Mouse (Mus musculus): ENCODE data around the gene Gsn. TPM values are rescaled to one million over a fixed set of nuclear protein-coding genes. Genes with fewer than 3 reads are reported as not detected.

The Gsn gene
- total and polyA plus RNA-seq, 2 experiments from 2014 or later: 255 to 460 TPM

DNA sequence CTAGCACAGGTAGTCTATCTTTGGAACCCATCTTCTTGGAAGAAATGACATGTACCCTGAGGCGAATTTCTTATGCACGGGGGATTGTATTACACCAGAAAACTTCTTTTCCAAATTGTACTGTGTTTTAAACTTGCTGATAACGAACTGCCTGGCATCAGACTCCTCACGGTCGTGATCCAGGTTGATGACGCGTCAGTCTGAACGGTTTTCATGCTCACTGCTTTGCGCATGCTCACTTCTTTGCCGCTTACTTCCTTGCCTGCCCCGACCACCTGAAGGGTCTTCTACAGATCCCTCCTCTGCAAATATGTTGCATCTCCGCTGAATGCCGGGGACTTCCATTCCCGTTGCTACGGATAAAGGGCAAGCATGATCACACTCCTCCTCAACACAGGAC is 31.9 kb upstream of the Gsn start:
- H3K27ac ChIP-seq (ENCODE audit: low read depth): no peak overlapping the region
- WGBS: 76% methylated on average over 15 of the region's 15 CpGs
- TF ChIP-seq CTCF (IDR thresholded peaks at IDR 0.05; ENCODE audit: low read depth): no peak
- TF ChIP-seq EP300 (IDR thresholded peaks at IDR 0.05; ENCODE audit: low read depth): no peak

DNA sequence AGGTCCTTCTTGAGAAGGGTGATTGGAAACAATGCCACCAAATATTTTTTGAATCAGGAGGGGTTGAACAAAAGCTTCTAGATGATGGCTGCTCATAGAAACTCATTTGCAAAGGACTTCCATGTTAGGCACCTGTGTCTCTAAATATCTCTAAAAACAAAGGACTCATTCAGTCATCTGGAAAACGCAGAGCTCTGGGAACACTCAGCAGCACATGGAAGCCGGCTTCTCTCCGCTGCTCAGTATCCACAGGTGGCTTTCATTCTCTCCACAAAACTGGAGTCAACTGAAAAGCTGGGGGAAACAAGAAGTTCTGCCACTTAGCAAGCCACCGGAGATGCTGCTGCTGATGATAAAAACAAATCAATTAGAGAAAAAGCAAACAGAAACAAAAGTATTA is 28.0 kb upstream of the Gsn start:
- no peak overlapping the region for H3K4me3 ChIP-seq (ENCODE audit: low read depth, low read length)
- no peak overlapping the region for H3K4me2 ChIP-seq (ENCODE audit: low read depth, low read length)
- peaks cover 12% of the 10 kb centered on the region; the same call in 1 of the 2 replicates for H3K4me1 ChIP-seq (ENCODE audit: control insufficient read depth, insufficient read depth)
- H3K9me3 ChIP-seq (replicated peaks; ENCODE audit: control insufficient read depth, low read length): no peaks in the 10 kb centered on the region
- no peak for DNase-seq (ENCODE audit: low spot score)
- no peak overlapping the region for H3K27ac ChIP-seq (ENCODE audit: low read depth)
- no peak for ATAC-seq (ENCODE audit: insufficient read depth, low read depth)
- 64% methylated on average over 4 of the region's 4 CpGs for WGBS
- no peak overlapping the region for H3K9ac ChIP-seq (replicated peaks; ENCODE audit: low read depth, low read length)
- no peaks in the 10 kb centered on the region for H3K36me3 ChIP-seq (replicated peaks; ENCODE audit: control insufficient read depth, insufficient read depth, low read length)
- H3K27me3 ChIP-seq (ENCODE audit: control insufficient read depth, insufficient read depth, low read length): no peaks in the 10 kb centered on the region
- TF ChIP-seq CTCF (IDR thresholded peaks at IDR 0.05; ENCODE audit: low read depth) (no peak), EP300 (IDR thresholded peaks at IDR 0.05; ENCODE audit: low read depth) (no peak)

More for the DNA sequence above, 31.9 kb upstream of the Gsn start:
- no peaks in the 10 kb centered on the region for H3K4me1 ChIP-seq (ENCODE audit: control insufficient read depth, insufficient read depth)
- ATAC-seq (ENCODE audit: insufficient read depth, low read depth) (no peak), DNase-seq (ENCODE audit: low spot score) (no peak)
- H3K9me3 ChIP-seq (replicated peaks; ENCODE audit: control insufficient read depth, low read length): no peaks in the 10 kb centered on the region
- H3K4me2 ChIP-seq (ENCODE audit: low read depth, low read length): no peak overlapping the region
- H3K9ac ChIP-seq (replicated peaks; ENCODE audit: low read depth, low read length): no peak overlapping the region
- H3K4me3 ChIP-seq (ENCODE audit: low read depth, low read length): no peak overlapping the region
- H3K27me3 ChIP-seq (ENCODE audit: control insufficient read depth, insufficient read depth, low read length): no peaks in the 10 kb centered on the region
- no peaks in the 10 kb centered on the region for H3K36me3 ChIP-seq (replicated peaks; ENCODE audit: control insufficient read depth, insufficient read depth, low read length)

DNA sequence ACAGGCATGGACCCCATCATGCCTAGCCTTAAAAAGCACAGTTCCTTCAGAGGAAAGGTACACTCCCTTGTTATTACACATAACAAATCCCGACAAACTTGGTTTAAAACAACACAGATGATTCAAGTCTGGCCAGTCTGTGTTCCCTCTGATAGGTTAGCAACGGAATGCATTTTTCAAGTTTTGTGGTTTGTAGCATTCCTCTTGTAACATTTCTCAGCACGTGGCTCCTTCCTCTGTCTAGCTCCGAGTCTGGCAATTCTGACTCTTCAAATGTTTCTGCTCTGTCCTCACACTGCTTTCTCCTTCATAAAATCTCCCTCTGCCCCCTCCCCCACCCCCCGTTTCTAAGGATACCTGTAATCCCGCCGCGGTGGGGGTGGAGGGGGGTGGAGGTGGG is 26.0 kb upstream of the Gsn start:
- Histone ChIP-seq H3K4me3 (ENCODE audit: low read depth, low read length) (no peak overlapping the region), H3K9ac (replicated peaks; ENCODE audit: low read depth, low read length) (no peak overlapping the region), H3K27ac (ENCODE audit: low read depth) (no peak overlapping the region), H3K9me3 (replicated peaks; ENCODE audit: control insufficient read depth, low read length) (no peaks in the 10 kb centered on the region), H3K36me3 (replicated peaks; ENCODE audit: control insufficient read depth, insufficient read depth, low read length) (no peaks in the 10 kb centered on the region), H3K4me1 (ENCODE audit: control insufficient read depth, insufficient read depth) (peaks cover 21% of the 10 kb centered on the region), H3K4me2 (ENCODE audit: low read depth, low read length) (no peak overlapping the region), H3K27me3 (ENCODE audit: control insufficient read depth, insufficient read depth, low read length) (no peaks in the 10 kb centered on the region)
- no peak for ATAC-seq (ENCODE audit: insufficient read depth, low read depth)
- TF ChIP-seq CTCF (IDR thresholded peaks at IDR 0.05; ENCODE audit: low read depth) (no peak), EP300 (IDR thresholded peaks at IDR 0.05; ENCODE audit: low read depth) (no peak)
- no peak for DNase-seq (ENCODE audit: low spot score)
- WGBS: 31% methylated on average over 8 of the region's 8 CpGs

DNA sequence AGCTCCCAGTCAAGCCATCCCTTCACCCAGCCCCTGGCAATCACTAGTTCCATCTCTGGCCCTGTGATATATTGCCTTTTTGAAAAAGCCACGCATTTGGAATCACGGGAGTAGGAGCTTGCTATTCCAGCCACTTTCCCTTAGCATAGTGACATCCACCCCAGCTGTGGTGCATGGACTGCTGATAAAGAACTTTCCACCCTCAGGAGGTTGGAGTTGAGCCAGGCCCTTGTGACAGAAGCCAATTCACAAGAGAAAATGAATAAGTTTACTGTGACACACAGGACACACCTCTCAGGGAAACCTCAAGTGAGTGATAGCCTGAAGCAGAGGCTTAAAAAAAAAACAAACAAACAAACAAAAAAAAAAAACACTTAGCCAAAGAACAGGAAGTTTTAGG is 24.3 kb upstream of the Gsn start:
- 14% methylated on average over 2 of the region's 2 CpGs for WGBS
- Histone ChIP-seq H3K36me3 (replicated peaks; ENCODE audit: control insufficient read depth, insufficient read depth, low read length) (no peaks in the 10 kb centered on the region), H3K4me2 (ENCODE audit: low read depth, low read length) (no peak overlapping the region), H3K4me3 (ENCODE audit: low read depth, low read length) (no peak overlapping the region), H3K27me3 (ENCODE audit: control insufficient read depth, insufficient read depth, low read length) (no peaks in the 10 kb centered on the region), H3K4me1 (ENCODE audit: control insufficient read depth, insufficient read depth) (peaks cover 21% of the 10 kb centered on the region), H3K9me3 (replicated peaks; ENCODE audit: control insufficient read depth, low read length) (no peaks in the 10 kb centered on the region), H3K9ac (replicated peaks; ENCODE audit: low read depth, low read length) (no peak overlapping the region), H3K27ac (ENCODE audit: low read depth) (no peak overlapping the region)
- TF ChIP-seq CTCF (IDR thresholded peaks at IDR 0.05; ENCODE audit: low read depth) (no peak), EP300 (IDR thresholded peaks at IDR 0.05; ENCODE audit: low read depth) (no peak)
- no peak for ATAC-seq (ENCODE audit: insufficient read depth, low read depth)
- DNase-seq (ENCODE audit: low spot score): peak; percentile 20

DNA sequence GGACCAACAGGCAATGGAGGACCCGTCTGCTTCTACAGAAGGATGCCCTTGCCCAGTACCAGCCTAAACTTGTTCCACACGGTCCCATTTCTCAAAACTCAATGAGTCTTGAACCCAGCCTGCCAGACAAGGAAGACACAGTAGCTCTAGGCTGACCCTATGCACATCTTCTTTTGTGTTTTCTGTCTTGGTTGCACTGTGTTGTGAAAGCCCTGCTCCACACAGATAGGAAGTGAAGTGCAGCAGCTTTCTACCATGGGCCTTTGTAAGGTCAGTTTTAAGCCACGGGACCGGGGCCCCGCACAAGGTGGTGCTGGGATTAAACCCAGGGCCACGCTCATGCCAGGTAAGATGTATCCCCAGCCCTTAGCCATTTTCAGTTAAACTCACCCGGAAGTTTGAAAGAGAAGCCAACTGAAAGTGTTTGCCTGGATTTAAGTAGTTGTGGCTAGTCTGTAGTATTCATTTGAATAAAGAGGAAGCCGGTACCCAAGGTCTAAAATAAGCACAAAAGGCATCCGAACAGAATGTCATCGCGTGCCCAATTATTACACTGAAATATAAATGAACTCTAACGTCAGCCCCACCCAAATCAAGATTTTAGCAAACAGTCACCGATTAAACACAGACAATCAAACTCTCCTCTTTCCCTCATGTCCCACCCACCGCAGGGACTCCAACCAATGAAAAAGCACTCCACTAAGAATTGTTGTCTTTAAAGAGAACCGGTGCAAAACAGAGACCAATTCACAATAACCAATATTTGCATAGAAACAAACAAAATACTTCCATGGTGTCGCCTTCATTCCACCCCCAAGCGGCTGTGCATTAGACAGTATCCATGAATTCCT is 23.4 kb upstream of the Gsn start:
- H3K36me3 ChIP-seq (replicated peaks; ENCODE audit: control insufficient read depth, insufficient read depth, low read length): no peaks in the 10 kb centered on the region
- H3K4me2 ChIP-seq (ENCODE audit: low read depth, low read length): peak overlapping the region; percentile 31; the same call in 1 of the 2 replicates
- no peak overlapping the region for H3K4me3 ChIP-seq (ENCODE audit: low read depth, low read length)
- H3K9ac ChIP-seq (replicated peaks; ENCODE audit: low read depth, low read length): no peak overlapping the region
- H3K4me1 ChIP-seq (ENCODE audit: control insufficient read depth, insufficient read depth): peaks cover 21% of the 10 kb centered on the region
- no peak for ATAC-seq (ENCODE audit: insufficient read depth, low read depth)
- WGBS: 57% methylated on average over 17 of the region's 17 CpGs
- peak; percentile 14 for DNase-seq (ENCODE audit: low spot score)
- no peak for TF ChIP-seq CTCF (IDR thresholded peaks at IDR 0.05; ENCODE audit: low read depth)
- no peak for TF ChIP-seq EP300 (IDR thresholded peaks at IDR 0.05; ENCODE audit: low read depth)
- no peaks in the 10 kb centered on the region for H3K27me3 ChIP-seq (ENCODE audit: control insufficient read depth, insufficient read depth, low read length)
- no peaks in the 10 kb centered on the region for H3K9me3 ChIP-seq (replicated peaks; ENCODE audit: control insufficient read depth, low read length)
- H3K27ac ChIP-seq (ENCODE audit: low read depth): peak overlapping the region; percentile 10; the same call in 1 of the 2 replicates

All from heart, postnatal 0 days (tissue).